Mouse (Mus musculus): ENCODE measurements around the gene Map3k6. TPM values are rescaled to one million over a fixed set of nuclear protein-coding genes. Genes with fewer than 3 reads are reported as not detected.

The Map3k6 gene
- total and polyA plus RNA-seq, 2 experiments from 2014 or later = 5.8 to 11.7 TPM

GRCm38 (mm10) chr4:133294084-133294483 lies 53.5 kb downstream of the Map3k6 start:
- no peak for TF ChIP-seq CTCF (IDR thresholded peaks at IDR 0.05; ENCODE audit: low read depth)
- Histone ChIP-seq H3K4me2 (ENCODE audit: low read depth, low read length) (no peak overlapping the region), H3K9me3 (ENCODE audit: low read length) (no peaks in the 10 kb centered on the region), H3K4me1 (ENCODE audit: insufficient read depth, low read length) (peaks cover 22% of the 10 kb centered on the region), H3K4me3 (ENCODE audit: low read length) (no peak overlapping the region), H3K27me3 (ENCODE audit: insufficient read depth, low read length) (no peaks in the 10 kb centered on the region), H3K36me3 (ENCODE audit: insufficient read depth, low read length) (peaks cover 14% of the 10 kb centered on the region), H3K9ac (replicated peaks; ENCODE audit: low read length) (no peak overlapping the region; the same call in 1 of the 2 replicates), H3K27ac (no peak overlapping the region)
- ATAC-seq (no peak), DNase-seq (ENCODE audit: low spot score) (no peak)
- 37% methylated on average over 11 of the region's 11 CpGs for WGBS

- WGBS = 64% methylated on average over 10 of the region's 10 CpGs
- Histone ChIP-seq H3K4me3 (ENCODE audit: low read length) (no peak overlapping the region), H3K9me3 (ENCODE audit: low read length) (no peaks in the 10 kb centered on the region), H3K4me1 (ENCODE audit: insufficient read depth, low read length) (peaks cover 31% of the 10 kb centered on the region), H3K27ac (peak overlapping the region; percentile 26; the same call in 1 of the 2 replicates), H3K36me3 (ENCODE audit: insufficient read depth, low read length) (peaks cover 21% of the 10 kb centered on the region), H3K9ac (replicated peaks; ENCODE audit: low read length) (peak overlapping the region; percentile 21; the same call in 1 of the 2 replicates), H3K4me2 (ENCODE audit: low read depth, low read length) (no peak overlapping the region), H3K27me3 (ENCODE audit: insufficient read depth, low read length) (no peaks in the 10 kb centered on the region)
- DNase-seq (ENCODE audit: low spot score) (no peak), ATAC-seq (no peak)
- TF ChIP-seq CTCF (IDR thresholded peaks at IDR 0.05; ENCODE audit: low read depth) = no peak
Measured at GRCm38 (mm10) chr4:133297360-133297759, 56.7 kb downstream of the Map3k6 start.

GRCm38 (mm10) chr4:133297801-133298238 lies 57.2 kb downstream of the Map3k6 start:
- no peaks in the 10 kb centered on the region for H3K9me3 ChIP-seq (ENCODE audit: low read length)

GRCm38 (mm10) chr4:133298516-133299365 lies 58.1 kb downstream of the Map3k6 start:
- H3K9me3 ChIP-seq (ENCODE audit: low read length) = no peaks in the 10 kb centered on the region
- peaks cover 21% of the 10 kb centered on the region for H3K36me3 ChIP-seq (ENCODE audit: insufficient read depth, low read length)
- H3K9ac ChIP-seq (replicated peaks; ENCODE audit: low read length) = no peak overlapping the region; the same call in 1 of the 2 replicates
- DNase-seq (ENCODE audit: low spot score) (peak; percentile 80), ATAC-seq (peak; percentile 69)
- no peak overlapping the region for H3K4me2 ChIP-seq (ENCODE audit: low read depth, low read length)
- peak overlapping the region; percentile 89 for H3K27ac ChIP-seq
- H3K4me3 ChIP-seq (ENCODE audit: low read length) = no peak overlapping the region
- H3K4me1 ChIP-seq (ENCODE audit: insufficient read depth, low read length) = peaks cover 26% of the 10 kb centered on the region
- 21% methylated on average over 12 of the region's 12 CpGs for WGBS
- no peak for TF ChIP-seq CTCF (IDR thresholded peaks at IDR 0.05; ENCODE audit: low read depth)
- H3K27me3 ChIP-seq (ENCODE audit: insufficient read depth, low read length) = no peaks in the 10 kb centered on the region

More at GRCm38 (mm10) chr4:133297801-133298238, 57.2 kb downstream of the Map3k6 start:
- Histone ChIP-seq H3K4me3 (ENCODE audit: low read length) (no peak overlapping the region), H3K27ac (peak overlapping the region; percentile 89), H3K4me2 (ENCODE audit: low read depth, low read length) (no peak overlapping the region), H3K36me3 (ENCODE audit: insufficient read depth, low read length) (peaks cover 21% of the 10 kb centered on the region), H3K9ac (replicated peaks; ENCODE audit: low read length) (0 out of 2 replicates have a peak overlapping the region, but pooled peaks have one; percentile 21), H3K27me3 (ENCODE audit: insufficient read depth, low read length) (no peaks in the 10 kb centered on the region), H3K4me1 (ENCODE audit: insufficient read depth, low read length) (peaks cover 31% of the 10 kb centered on the region)
- peak; percentile 98 for TF ChIP-seq CTCF (IDR thresholded peaks at IDR 0.05; ENCODE audit: low read depth)
- DNase-seq (ENCODE audit: low spot score) (peak; percentile 95), ATAC-seq (peak; percentile 83)
- WGBS = 4% methylated on average over 5 of the region's 5 CpGs

GRCm38 (mm10) chr4:133299701-133300100 lies 59.1 kb downstream of the Map3k6 start:
- DNase-seq (ENCODE audit: low spot score) (peak; percentile 82), ATAC-seq (peak; percentile 53)
- 45% methylated on average over 5 of the region's 5 CpGs for WGBS
- peaks cover 26% of the 10 kb centered on the region for H3K4me1 ChIP-seq (ENCODE audit: insufficient read depth, low read length)
- no peak overlapping the region for H3K4me2 ChIP-seq (ENCODE audit: low read depth, low read length)
- no peak overlapping the region for H3K4me3 ChIP-seq (ENCODE audit: low read length)
- peaks cover 21% of the 10 kb centered on the region for H3K36me3 ChIP-seq (ENCODE audit: insufficient read depth, low read length)
- TF ChIP-seq CTCF (IDR thresholded peaks at IDR 0.05; ENCODE audit: low read depth) = no peak
- no peaks in the 10 kb centered on the region for H3K27me3 ChIP-seq (ENCODE audit: insufficient read depth, low read length)
- peak overlapping the region; percentile 89 for H3K27ac ChIP-seq
- H3K9me3 ChIP-seq (ENCODE audit: low read length) = no peaks in the 10 kb centered on the region
- no peak overlapping the region for H3K9ac ChIP-seq (replicated peaks; ENCODE audit: low read length)

- no peak for TF ChIP-seq CTCF (IDR thresholded peaks at IDR 0.05; ENCODE audit: low read depth)
- Histone ChIP-seq H3K4me3 (ENCODE audit: low read length) (no peak overlapping the region), H3K9me3 (ENCODE audit: low read length) (no peaks in the 10 kb centered on the region), H3K36me3 (ENCODE audit: insufficient read depth, low read length) (peaks cover 14% of the 10 kb centered on the region), H3K4me1 (ENCODE audit: insufficient read depth, low read length) (peaks cover 26% of the 10 kb centered on the region), H3K27me3 (ENCODE audit: insufficient read depth, low read length) (no peaks in the 10 kb centered on the region), H3K27ac (peak overlapping the region; percentile 89), H3K9ac (replicated peaks; ENCODE audit: low read length) (no peak overlapping the region), H3K4me2 (ENCODE audit: low read depth, low read length) (no peak overlapping the region)
- DNase-seq (ENCODE audit: low spot score) (no peak), ATAC-seq (no peak)
- WGBS = 65% methylated on average over 11 of the region's 11 CpGs
Measured at GRCm38 (mm10) chr4:133300421-133300820, 59.8 kb downstream of the Map3k6 start.

Measured in hindbrain, postnatal 0 days (tissue).